Mouse (Mus musculus): ENCODE measurements around the gene Ift43.

The Ift43 gene

DNA sequence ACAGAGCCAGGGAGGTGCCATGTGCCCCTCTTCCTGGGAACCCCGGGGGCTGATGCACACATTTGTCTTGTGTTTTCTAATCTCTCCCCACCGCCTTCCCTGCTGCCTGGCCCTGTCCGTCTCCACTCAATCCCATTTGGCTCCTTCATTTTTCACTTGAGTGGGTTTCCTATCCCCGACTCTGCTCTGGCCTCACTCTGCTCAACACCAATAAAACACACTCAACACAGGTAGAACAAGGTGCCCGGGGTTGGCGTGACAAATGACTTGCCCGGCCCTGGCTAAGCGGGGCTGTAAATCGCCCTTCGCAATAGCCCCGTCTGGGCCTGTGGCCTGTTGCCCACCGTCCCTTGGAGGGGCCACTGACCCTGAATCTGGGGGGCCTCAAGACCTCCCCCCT lies 92.0 kb downstream of the Ift43 start:
- no peak for DNase-seq (ENCODE audit: low spot score)

DNA sequence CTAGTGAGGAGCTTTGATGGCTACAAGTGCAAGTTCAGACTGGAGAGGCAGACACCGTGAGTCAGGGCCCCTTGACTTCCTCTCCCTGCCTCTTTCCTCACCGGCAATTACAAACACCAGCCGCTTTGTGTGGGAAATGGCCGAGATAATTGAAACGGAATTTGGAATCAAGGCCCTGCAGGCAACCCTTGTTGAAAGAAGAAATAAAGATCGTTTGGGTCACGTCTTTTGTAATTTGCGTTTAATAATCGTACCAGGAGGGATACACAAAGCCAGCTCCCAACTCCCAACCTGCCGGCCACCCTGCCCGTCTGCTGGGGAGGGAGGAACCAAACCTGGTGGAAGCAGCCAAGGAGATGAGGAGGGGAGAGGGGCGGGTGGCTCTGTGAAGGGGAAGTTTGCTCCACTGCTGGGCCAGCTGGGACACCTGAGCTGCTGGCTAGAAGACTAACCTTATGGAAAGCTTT lies 93.2 kb downstream of the Ift43 start:
- DNase-seq (ENCODE audit: low spot score), result no peak

DNA sequence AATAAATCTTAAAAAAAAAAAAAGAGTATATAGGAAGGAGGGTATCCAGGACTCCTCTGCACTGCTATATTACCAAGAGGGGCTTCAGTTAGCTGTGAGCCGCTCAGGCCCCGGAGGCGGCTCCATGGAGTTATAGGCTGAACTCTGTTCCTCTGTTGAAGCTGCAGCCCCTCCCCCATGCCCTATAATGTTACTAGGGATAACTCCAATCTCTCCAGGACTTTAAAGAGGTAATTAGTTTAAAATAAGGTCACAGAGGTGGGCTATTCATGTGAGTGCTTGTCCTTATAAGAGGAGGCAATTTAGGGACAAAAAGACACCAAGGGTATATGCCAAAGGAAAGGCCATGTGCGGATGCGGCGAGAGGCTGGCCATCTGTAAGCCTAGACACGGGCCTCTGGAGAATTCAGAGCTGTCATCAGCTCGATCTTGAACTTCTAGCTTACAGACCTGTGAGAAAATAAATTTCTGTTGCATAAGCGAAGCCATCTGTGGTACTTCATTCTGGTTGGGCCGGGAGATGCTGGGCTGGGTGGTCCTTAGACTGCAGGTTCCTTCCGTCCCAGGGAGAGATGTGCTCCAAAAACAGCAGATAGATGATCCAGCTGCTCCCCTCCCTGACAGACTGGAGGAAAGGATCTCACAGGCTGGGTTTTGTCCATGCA lies 94.5 kb downstream of the Ift43 start:
- no peak for DNase-seq (ENCODE audit: low spot score)

DNA sequence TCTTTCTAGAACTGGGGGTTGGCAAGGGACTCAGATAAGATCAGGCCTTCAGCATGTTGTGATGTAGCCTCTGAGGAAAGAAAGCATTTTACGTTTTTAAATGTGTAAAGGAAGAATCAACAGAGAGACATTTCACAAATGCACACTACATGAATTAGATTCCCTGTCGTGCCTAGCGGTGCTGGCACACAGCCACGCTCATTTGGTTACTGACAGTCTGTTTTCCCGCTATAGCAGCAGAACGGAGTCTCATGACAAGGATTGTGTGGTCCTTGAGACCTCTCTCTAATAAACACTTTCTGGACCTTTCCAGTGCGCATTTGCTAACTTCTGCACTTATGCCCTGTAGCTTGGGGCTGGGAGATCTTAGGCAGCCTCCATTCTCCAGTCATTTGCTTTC lies 96.9 kb downstream of the Ift43 start:
- DNase-seq (ENCODE audit: low spot score), result no peak

DNA sequence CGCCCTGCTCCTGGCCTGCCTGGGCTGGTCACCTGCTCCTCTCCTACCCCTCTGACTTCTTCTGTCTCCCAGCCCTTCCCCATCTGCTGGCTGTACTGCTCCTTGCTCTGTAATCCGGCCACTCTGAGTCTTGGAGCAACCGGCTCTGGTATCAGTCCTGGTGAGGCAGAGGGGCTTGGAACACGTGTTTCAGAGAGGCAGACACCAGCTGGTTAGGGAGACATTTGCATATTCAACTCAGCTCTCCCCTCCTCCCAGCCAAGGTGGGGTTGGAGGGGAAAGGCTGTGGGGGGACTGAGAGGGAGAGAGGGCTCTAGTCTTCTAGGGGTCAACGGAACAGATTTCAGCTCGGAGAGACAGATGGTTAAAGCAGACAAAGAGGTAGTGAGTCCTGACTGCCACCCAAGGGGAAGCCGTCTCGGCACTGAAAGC lies 99.0 kb downstream of the Ift43 start:
- no peak for DNase-seq (ENCODE audit: low spot score)

DNA sequence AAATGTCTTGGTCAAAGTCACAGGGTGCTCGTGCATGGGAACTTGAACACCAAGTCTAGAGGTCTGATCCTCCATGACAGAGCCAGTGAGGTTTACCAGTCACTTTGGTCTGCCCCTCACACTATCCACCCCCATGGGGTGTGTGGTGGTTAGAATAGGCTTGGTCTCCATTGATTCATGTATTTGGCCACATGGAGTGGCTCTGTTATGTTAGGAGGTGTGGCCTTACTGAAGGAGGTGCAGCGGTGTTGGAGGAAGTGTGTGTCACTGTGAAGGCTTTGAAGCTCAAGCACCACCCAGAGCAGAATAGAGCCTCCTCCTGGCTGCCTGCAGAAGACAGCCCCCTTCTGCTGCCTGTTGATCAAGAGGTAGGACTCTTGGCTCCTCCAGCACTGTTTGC lies 99.5 kb downstream of the Ift43 start:
- no peak for DNase-seq (ENCODE audit: low spot score)

DNA sequence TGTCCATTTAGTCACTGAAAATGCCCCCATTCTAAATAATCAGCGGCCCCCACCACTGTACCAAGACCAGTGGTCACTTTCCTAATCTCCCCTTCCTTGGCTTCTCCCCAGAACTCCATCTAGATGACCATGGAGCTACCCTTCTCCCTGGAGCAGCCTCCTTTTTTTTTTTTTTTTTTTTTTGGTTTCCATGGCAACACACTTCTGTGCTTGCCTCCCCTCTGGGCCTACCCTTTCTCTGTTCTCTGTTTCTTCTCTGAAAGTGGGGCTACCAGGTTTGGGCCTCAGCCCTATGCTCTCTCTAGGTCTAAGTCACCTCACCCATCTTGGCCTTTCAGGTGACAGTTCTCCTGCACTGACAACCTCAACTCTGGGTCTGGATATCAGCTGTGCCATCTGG lies 100.1 kb downstream of the Ift43 start:
- no peak for DNase-seq (ENCODE audit: low spot score)

DNA sequence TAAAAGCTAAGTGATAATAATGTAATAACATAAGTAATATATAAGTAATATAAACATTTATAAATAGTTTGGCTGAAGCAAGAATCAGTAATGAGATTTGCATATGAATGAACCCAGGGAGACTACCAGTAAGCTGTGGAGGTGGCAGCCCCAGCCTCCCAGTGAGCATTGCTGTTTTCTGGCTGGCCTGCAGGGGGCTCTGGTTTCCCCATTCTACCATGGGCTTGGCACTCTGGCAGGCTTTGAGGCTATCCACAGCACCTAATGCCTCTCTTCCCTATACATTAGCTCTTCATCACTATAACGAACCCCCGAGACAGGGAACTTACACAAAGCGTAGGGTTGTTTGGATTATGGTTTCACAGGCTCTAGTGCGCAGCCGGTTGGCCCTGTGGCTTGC lies 105.8 kb downstream of the Ift43 start:
- DNase-seq (ENCODE audit: low spot score), result no peak

DNA sequence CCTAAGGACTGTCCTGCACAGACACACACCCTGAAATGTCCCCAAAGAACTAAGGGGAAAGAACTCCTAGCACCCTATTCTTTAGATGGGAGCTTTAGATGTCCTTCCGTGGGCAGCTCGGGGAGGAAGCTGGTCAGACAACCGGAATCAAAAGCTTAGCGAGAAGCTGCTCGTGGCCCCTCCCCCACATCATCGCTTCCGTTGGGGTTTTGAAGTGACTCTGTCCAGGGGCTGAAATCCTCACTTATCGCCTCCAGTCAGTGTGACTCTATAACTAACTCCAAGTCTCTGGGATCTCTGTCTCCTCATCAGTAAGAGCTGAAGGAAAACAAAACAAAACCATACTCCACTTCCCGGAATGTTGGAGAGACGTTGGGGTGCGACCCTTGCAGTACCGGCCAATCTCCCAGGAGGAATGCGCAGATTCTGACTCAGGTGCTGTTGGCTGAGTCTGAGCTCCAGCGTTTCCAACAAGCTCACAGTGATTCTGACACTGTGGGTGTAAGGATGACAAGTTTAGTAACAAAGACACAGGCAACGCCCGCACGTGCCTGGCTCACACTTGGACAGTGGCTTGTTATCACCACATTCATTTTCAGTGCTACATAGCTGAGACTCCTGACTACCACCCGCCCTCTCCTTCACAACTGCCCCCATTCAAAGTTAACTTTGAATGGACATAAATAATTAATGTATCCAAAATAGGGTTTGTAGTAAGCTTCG lies 107.4 kb downstream of the Ift43 start:
- DNase-seq (ENCODE audit: low spot score), result no peak

DNA sequence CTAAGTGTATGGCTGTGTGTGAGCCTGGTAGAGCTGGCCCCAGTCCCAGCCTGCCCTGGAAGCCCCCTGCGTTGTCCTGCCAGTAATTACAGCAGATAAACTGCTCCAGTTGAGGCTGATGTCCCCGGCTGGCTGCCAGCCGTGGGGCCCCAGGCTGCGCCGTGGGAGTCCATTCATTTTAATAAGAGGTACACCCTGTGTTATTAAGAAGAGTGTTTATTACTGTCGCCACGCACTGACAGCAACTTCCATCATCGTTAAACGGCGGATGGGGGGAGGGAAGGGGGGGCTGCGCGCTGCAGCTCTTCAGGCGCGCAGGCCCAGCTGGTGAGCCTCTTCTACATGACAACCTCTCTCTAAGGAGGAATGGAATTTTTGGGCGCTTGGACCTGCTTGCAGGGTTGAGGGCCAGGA lies 109.7 kb downstream of the Ift43 start:
- no peak for DNase-seq (ENCODE audit: low spot score)

DNA sequence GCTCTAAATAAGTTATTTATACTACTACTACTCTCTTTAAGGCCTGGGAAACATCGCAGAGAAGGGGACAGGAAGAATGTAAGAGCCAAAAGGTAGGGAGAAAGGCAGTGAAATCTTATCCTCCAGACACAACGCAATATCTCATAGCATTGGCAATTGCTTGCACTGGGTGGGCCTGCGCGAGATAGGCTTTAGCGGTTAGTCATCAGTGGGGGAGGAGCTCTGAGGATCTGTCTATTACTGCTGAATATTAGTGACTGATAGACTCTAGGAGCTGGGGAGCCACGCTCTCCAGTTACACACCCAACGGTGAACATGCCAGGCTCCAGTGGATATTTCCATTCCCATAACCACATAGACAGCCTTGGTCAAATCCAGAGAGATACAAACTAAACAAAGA lies 114.6 kb downstream of the Ift43 start:
- DNase-seq (ENCODE audit: low spot score), result no peak

DNA sequence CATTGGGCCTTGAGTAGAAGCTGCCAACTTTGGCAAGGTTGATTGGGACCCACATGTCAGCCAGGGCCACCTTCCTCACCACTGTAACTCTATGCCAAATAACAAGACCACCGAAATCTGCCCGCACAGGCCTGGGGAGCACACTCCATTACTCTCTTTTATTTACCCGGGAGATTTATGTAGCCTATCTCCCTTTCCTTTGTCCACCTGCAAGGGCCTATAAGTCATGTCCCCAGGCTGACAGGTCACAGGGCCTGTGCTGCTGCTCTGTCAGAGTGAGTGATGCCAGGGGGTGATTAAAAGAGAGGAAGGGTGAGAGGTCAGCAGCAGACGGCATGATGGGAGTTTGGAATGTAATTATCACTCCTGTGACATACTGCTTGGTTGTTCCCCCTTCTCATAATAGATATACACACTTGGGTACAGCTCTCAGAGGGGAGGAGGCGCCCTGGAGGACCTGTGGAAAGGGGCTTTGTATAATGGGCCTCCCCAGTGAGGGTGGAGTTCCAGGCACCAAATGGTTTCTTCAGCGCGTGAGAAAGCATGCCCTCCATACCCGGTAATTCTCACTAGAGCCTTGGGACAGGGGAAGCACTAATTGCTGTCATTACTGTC lies 121.2 kb downstream of the Ift43 start:
- DNase-seq (ENCODE audit: low spot score), result no peak

DNA sequence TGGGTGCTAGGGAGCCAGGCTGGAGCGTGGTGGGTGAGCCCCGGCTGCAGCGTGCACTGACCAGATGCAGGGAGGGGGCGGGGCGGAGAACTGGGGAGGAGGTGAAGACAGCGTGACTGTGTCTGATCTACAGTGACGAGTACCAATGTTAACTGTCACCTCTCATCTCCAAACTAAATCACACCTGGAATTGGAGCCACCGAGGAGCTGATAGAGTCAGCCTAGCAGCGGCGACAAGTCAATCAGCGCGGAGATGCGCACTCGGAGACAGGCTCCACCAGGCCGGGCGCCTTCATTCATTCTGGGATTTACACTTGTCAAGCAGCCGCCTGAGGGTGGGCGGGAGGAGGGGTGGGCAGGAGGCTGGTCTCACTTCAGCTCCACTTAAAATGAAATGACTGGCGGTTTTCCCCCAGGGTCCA lies 128.8 kb downstream of the Ift43 start:
- no peak for DNase-seq (ENCODE audit: low spot score)

Measured in urinary bladder, postnatal 25 days (tissue).